Mouse (Mus musculus) spleen, adult 2 months (tissue): ENCODE measurements around the gene Ffar2.

Experiments
- CTCF ChIP-seq: fragments of 200-500 bp; IDR thresholded peaks from 2 replicates; pipeline ENCODE4 v1.5.1; 2011; ENCODE audit warnings: mild to moderate bottlenecking, inconsistent platforms; ENCODE audit not compliant: insufficient read depth, insufficient read length, insufficient replicate concordance; ENCODE audit errors: extremely low read depth
- POLR2A ChIP-seq: fragments of 200-500 bp; IDR thresholded peaks from 2 replicates; pipeline ENCODE4 v1.6.1; 2011; ENCODE audit warnings: low read depth, low read length, inconsistent platforms

GRCm38 (mm10) chr7:30796790-30797189 is 26.8 kb downstream of the Ffar2 start:
- TF ChIP-seq CTCF: no peak
- TF ChIP-seq POLR2A: no peak
